Mouse (Mus musculus): ENCODE results near the gene Tmem235. TPM values are rescaled to one million over a fixed set of nuclear protein-coding genes. Genes with fewer than 3 reads are reported as not detected.

Tmem235 gene
- total RNA-seq, 2 experiments from 2014 or later: not detected

DNA sequence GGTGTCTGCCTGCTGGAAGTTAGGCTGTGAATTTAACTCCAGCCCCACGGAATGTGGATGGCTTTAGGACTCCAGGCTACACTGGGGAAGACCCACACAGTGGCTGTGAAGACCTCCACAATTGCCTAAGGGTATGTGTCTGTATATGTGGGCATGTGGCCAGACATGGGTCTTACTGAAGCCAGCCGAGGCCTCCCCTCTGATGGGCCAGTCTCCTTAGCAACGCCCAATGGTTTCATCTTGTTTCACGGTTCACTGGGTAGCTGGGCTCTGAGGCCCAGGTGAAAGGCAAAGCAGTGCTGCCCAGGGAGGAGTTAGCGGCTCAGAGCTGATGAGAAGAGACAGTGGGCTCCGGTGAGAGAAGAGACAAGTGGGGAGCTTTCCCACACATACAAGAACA is 5.4 kb downstream of the Tmem235 start:
- DNase-seq: no peak

DNA sequence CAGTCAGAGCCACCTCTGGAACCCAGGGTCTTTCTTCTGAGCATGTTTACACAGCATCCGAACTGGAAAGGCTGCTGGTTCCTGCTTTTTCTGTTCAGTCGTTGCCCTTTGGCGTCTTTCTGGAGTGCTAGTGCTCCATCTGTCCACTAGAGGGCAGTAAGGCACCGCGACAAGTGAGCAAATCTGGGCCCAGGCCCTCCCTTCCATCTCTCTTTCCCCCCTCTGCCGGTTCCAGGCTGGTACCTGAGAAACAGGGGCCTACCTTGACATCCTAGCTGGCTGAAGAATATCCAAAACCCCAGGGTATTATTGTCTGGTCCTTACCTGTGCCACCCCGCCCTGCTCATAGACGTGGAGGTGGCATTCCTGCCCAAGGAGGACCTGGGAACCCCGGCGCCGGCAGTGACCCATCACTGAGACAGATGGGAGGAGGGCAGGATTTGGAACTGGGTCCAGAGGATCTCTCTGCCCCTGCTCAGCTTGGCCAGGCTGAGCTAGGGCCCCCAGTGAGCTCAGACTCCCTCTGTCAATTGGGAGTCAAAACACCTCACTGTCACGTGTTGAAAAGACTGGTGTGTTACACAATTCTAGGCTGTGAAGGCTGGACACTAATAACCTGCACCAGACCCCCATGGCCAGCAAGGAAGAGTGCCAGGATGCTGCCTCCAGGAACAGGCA is 10.3 kb downstream of the Tmem235 start:
- DNase-seq: peak; percentile 67

DNA sequence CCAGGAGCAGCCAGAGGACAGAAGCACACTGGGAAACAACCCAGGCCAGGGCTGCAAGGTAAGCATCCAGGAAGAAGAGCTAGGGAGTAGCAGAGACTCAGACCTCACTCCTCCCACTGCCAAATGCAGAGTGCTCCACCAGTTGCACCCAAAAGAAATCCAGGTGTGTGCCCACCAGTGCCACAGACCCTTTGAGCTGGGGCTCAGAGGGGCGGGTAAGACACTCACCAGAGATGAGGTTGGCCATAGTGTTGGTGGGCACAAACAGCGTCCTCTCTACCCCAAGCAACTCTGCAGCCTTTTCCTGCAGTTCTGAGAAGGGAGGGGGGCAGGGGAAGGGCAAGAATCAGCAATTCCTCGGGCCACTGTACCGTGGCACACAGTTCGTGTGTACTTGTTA is 10.8 kb downstream of the Tmem235 start:
- no peak for DNase-seq

- DNase-seq: no peak
Measured at GRCm38 (mm10) chr11:117871911-117872584, 11.5 kb downstream of the Tmem235 start.

DNA sequence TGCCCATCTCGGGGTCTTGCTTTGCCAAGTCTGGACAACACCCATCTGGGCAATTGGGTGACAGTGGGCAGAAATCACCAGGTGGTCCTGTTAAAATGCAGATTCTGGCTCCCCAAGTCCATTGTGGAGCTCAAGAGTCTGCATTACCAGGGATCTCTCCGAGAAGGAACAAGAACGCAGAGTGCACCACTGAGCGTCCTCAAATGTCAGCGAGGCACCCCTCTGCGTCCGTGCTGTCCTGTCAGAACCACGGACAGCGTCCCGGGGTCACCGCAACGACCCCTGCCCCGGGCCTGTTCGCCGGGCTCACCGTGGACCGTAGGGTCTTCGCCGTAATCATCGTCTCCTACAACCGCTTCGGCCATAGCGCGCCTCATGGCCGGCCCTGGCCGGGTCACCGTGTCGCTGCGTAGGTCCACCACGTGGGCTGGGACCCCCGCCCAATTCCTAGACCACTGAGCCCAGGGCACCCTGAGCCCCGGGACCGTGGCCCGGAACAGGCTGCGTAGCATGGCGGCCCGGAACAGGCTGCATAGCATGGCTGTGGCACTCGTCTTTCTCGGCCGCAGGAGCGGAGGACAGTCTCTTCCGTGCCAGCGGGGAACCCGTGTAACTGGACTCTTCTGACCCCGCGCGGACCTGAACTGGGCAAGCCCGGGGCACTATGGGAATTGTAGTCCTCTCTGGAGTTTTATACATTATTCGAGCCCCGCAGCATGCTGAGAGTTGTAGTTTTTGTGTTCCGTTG is 12.5 kb downstream of the Tmem235 start, which contains the start of gene Tha1:
Gene Tha1, minus strand, starts transcription at position 621 of the 748 bp plus-strand sequence.
- DNase-seq: peak; percentile 80

- no peak for DNase-seq
Measured at GRCm38 (mm10) chr11:117874419-117874818, 13.9 kb downstream of the Tmem235 start.

DNA sequence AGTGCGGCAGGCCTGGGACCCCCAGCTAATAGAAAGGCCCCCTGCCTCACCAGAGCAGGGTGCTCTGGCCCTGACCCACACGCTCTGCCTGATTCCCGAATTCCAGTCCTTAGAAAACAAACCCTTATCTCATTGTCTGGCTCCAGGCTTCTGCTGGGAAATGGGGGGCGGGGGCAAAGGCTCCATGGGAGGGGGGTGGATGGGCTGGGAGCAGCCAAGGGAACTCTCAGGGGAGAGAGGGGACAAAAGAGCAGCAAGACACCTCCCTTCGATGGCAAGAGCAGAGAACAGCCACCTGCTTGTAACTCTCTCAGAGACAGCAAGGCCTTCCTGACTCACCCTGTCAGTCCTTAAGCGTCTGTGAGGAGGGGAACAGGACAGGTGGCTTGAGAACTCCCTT is 15.1 kb downstream of the Tmem235 start:
- DNase-seq: no peak

GRCm38 (mm10) chr11:117877917-117878745 is 17.6 kb downstream of the Tmem235 start:
- DNase-seq: peak; percentile 59

DNA sequence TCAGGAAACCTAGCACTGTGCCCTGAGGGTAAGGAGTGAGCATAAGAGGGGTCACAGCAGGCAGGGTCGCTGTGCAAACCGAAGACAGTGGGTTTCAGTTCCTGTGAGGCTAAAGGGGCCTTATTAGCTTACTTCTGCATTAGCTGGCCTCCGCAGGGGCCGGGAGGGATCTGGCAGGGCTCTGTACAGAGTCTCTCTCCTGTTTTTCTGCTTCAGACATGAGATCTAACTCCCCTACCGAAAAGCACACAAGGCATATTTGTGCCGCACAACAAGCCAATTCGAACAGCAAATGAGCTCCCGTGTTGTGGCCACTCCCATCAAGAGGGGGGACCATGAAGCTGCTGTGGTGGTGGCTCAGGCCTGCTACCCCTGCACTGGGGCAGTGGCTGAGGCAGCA is 18.3 kb downstream of the Tmem235 start:
- no peak for DNase-seq

DNA sequence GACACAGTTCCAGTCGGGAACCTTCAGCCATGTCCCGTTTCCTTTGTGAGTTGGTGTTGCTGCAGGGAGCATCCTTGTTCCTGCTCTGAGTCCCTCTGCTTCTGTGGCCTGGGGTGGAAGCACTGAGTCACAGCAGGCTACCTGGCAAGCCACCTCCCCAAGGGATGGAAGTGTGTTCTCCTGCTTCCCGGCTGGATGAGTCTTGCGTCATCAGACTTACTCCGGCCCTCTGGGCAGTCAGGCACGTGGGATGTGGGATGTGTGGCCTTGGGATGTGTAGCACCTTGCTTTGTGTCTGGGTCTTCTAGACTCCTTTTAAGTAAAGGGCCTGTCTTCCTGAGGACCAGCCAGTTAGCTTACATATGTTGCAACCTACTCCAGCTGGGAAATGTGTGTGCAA is 19.1 kb downstream of the Tmem235 start:
- no peak for DNase-seq

DNA sequence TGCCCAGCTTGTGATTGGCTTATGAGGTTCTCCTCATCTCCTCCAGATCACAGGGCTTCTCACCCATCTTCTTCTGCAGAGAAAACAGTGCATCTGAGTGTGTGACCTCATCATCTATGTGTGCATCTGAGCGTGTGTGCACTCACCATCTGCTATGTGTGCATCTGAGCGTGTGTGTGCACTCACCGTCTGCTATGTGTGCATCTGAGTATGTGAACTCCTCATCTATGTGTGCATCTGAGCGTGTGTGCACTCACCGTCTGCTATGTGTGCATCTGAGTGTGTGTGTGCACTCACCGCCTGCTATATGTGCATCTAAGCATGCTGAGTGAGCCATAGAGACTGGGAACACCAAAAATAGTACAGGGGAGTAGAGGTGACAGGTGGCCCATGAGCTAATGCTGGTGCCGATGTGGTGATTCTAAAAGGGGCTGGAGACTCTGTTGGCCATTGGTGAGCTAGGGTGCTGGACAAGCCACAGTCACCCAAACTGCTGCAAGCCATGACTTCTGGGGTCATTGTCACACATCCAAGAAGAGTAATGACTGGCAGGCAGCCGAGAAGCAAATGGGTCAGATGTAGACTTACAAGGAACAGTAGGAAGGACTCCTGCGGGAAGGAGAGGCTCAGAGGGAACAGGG is 19.9 kb downstream of the Tmem235 start:
- DNase-seq: no peak

- no peak for DNase-seq
Measured at GRCm38 (mm10) chr11:117880977-117881358, 20.4 kb downstream of the Tmem235 start.

- no peak for DNase-seq
Measured at GRCm38 (mm10) chr11:117881787-117882186, 21.2 kb downstream of the Tmem235 start.

DNA sequence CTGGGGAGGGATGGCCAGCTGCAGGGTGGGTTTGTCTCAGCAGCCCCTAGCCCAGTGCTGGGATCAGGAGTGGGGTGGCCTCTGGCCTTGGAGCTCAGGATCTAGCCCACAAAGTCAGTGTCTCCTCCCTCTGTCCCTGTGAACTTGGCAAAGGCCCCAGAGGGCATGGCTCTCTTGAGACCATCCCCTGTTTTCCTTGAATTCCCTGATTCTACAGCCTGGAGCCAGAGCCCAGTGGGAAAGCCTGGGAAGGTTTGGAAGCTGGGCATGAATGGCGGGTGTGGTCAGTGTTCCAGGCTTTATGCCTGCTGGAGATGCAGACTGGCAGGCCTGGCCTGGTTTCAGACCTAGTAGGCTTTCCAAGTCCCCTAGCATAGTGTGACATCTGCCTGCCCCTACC is 21.7 kb downstream of the Tmem235 start:
- DNase-seq: no peak

- DNase-seq: no peak
Measured at GRCm38 (mm10) chr11:117886000-117886399, 25.4 kb downstream of the Tmem235 start.

DNA sequence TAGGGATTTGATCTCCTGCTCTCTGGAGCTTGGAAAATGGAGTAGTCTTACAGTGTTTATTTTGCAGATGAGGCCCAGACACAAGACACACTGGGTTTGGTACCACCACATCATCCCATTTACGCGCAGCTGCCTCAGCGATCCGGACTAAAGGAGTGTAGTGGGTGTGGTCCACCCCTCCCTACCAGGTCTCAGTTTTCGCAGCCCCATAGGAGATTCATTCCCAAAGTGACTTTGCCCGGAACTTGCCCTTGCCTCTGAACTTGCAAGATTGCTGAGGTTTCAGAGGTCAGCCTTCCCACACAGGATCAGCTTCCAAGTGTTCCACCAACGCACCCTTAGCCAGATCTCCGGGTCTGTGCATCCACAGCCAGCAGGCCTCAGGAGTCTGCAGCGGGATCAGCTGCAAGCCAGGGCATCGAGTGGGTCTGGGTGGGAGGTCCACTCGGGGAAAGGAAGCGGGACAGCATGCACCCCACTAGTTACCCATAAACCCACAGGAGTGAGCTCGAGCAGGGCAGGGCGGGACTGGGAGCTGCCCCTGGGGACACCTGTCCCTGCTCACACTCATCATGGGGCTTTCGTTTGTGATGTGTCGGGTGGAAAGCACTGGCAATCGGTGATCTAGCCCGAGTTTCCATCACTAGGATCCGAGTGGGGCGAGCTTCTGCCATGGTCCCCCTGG is 27.8 kb downstream of the Tmem235 start:
- no peak for DNase-seq

- DNase-seq: peak; percentile 50
Measured at GRCm38 (mm10) chr11:117888853-117889822, 28.6 kb downstream of the Tmem235 start.

GRCm38 (mm10) chr11:117889887-117890340 is 29.4 kb downstream of the Tmem235 start:
- DNase-seq: no peak

DNA sequence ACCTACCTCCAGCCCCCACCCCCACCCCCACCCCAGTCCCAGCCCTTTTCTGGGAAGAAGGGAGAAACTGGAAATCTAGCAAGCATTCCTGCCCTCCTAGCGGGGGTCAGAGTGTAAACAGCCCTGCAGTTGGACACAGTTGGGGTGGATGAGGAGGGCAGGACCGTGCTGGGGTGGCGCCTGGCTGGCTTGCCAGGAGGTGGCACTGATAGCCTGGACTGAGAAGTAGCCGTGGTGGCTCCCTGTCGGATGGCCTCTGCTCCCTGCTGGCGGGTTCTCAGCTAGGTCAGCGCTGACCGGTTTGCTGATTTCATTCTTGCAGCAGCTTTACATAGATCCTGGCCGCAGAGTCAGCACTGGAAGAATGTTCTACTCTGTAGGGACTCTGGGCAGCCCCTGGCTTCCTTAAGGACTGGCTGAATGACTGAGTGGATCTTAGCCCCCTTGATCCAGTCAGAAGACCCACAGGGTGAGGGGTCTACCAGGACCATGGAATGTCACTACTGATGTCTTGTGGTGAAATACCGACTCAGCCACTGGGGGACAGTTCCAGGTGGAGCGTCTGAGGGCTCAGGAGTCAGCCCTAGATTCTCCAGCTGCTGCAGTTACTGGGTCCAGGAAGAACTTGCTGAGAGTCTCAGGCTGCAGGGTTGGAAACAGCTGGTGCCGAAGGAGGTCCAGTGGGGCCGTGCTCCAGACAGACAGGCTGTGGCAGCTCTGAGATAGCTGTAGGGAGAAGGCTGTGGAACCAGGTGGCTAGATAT is 30.1 kb downstream of the Tmem235 start:
- DNase-seq: peak; percentile 62

Data from gastrocnemius, postnatal 10 days (tissue).